Mouse (Mus musculus): Measurements from ENCODE around the gene Rapgef4. TPM values are rescaled to one million over a fixed set of nuclear protein-coding genes. Genes with fewer than 3 reads are reported as not detected.

Rapgef4 gene
- total RNA-seq, 2 experiments from 2014 or later: 207 to 220 TPM

GRCm38 (mm10) chr2:71981343-71981851 is 357 bp downstream of the Rapgef4 start:
- DNase-seq (ENCODE audit: low spot score in 2 of 2): no peak
- intact Hi-C loops (cut with DNase I): no loop called here

DNA sequence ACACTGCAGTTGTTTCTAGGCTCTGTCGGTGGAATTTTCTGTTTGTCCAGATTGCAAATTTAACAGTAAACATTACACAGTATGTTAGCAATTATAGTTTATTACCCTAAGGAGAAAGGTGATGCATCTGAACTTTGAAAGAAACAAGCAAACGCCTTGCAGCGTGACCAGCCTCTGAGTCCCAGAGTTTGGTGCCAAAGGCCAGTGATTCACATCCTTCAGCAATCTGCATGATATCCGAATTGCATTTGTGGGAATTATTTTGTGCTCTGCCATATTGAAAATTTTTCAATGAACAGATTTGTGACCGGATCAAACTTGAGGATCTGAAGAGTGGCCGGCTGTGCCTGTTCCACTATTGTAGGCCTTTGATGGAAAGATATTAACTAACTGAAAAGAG is 856 bp downstream of the Rapgef4 start:
- intact Hi-C loops (cut with DNase I): no loop called here
- no peak for DNase-seq (ENCODE audit: low spot score in 2 of 2)

DNA sequence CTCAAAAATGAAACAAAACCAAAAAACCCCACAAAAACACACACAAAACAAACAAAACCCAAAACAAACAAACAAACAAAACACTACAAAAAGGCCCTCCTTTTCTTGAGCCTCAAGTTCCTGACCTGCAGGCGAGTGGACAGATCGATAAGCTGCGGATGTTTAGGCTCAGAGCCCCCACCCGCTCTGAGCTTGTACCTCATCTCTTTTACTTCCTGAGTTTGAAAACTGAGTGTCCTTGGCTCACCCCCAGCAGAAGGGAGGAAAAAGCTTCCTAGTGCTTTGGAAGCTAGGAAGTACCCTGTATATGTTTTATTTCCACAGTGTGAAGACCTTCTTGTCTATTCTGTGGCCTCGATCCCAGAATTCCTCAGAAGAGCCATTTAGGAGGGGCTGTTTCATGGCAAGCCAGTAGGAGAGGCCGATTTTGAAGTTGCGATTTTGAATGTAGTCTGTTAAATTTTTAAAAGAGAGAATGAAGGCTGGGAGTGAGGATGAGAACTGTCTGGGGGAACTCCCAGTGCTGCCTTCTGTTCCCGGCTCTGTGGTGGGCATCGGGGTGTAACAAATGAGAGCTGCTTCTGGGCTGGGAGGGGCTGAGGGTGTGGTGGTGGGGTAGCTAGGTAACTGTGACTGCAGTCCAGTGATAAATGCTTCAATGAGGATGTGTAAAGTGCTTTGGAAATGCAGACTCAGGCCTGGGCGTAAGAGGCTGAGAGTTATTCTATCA is 2.0 kb downstream of the Rapgef4 start:
- DNase-seq (ENCODE audit: low spot score in 2 of 2): no peak

DNA sequence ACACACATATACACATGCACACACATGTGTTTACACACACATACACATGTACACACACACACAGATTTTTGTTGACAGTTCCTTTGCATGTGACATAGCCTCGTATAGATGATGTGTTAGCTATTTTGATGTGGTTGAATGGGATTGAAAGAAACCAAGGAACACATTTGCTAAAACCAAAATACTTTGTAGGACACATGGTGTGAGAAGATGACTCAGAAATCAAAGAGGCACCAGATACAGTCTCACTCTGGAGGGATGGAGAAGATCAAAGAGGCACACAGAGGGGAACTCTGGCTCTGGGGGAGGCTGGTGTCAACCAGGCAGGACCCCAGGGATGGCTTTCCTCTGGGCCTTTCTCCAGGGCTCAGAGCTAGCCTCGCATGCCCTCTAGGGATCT is 4.7 kb downstream of the Rapgef4 start:
- DNase-seq (ENCODE audit: low spot score in 2 of 2): no peak
- intact Hi-C loops (cut with DNase I): no loop called here

More for the DNA sequence above, 2.0 kb downstream of the Rapgef4 start:
- intact Hi-C loops (cut with DNase I): no loop called here

GRCm38 (mm10) chr2:71986276-71986848 is 5.3 kb downstream of the Rapgef4 start:
- no peak for DNase-seq (ENCODE audit: low spot score in 2 of 2)

DNA sequence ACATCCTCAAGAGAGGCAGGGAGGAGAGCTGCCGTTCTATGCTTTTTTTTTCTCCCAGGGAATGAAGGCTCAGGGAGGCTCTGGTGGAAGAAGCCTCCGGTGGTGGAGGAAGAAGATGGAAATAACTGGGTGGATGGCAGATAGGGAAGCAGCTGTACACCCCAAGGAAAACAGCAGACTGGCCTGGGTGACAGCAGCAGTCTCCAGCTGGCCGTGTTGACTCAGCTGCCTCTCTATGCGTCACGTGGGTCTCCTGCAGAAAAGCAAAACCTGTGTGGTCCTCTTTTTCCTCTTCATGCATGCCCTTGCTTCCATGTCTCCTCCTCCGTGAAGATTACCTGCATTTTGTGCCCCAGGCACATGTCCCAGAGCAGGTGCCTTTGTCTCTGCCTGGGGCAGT is 7.5 kb downstream of the Rapgef4 start:
- intact Hi-C loops (cut with DNase I): no loop called here
- peak in 1 of 2 experiments; percentile 33 for DNase-seq (ENCODE audit: low spot score in 2 of 2)

More at GRCm38 (mm10) chr2:71986276-71986848, 5.3 kb downstream of the Rapgef4 start:
- intact Hi-C loops (cut with DNase I): no loop called here

- no peak for DNase-seq (ENCODE audit: low spot score in 2 of 2)
- intact Hi-C loops (cut with DNase I): no loop called here
Measured at GRCm38 (mm10) chr2:71992129-71992528, 11.1 kb downstream of the Rapgef4 start.

DNA sequence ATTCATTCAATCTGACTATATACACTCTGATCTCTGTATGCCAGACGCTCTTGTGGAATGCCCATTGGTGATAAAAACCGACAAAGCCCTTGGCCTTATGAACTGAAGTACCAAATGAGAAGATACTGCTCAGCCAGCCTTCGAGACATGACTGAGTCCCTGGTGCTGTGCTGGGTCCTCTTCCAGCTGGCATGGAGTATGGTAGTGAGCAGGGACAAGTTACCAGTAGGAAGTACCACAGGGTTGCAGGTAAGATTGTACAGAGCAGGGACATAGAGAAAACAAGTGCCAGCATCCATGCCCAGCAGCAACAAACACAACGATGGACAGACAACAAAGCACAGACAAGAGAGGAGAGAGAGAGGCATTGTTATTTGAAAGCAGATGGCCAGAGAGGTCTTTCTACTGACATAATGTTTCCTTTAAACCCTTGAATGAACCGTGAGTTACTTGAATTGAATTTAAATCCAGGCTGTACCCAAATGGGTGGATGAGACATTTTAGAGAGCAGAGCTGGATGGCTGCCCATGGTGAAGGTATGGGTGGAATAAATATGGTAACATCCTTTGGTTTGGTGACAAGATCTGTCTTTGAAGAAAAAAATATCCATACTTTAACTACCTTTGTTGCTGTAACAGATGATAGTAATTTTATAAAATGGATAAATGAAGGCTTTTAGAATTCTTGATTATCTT is 12.8 kb downstream of the Rapgef4 start:
- DNase-seq (ENCODE audit: low spot score in 2 of 2): no peak
- intact Hi-C loops (cut with DNase I): no loop called here

GRCm38 (mm10) chr2:71998531-71998930 is 17.5 kb downstream of the Rapgef4 start:
- DNase-seq (ENCODE audit: low spot score in 2 of 2): no peak
- intact Hi-C loops (cut with DNase I): no loop called here

DNA sequence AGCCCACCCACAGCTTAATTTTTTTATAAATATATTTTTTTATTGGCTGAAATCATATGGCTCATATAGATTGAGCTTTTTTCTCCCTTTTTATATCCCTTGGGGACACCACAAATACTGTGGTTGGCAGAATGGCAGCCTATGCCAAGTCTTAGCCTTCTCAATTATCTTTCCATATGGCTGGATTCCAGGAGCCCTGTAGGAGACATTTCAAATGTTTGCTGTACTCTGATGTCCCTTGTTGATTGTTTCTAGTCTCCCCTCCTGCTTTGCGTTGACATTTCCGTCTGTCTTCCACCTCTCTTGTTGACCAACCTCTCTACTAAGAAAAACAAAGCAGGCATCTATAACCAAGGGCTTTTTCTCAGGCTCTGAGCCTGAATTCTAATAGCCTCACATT is 19.1 kb downstream of the Rapgef4 start:
- intact Hi-C loops (cut with DNase I): no loop called here
- DNase-seq (ENCODE audit: low spot score in 2 of 2): no peak

GRCm38 (mm10) chr2:72002843-72003370 is 21.9 kb downstream of the Rapgef4 start:
- intact Hi-C loops (cut with DNase I): no loop called here

DNA sequence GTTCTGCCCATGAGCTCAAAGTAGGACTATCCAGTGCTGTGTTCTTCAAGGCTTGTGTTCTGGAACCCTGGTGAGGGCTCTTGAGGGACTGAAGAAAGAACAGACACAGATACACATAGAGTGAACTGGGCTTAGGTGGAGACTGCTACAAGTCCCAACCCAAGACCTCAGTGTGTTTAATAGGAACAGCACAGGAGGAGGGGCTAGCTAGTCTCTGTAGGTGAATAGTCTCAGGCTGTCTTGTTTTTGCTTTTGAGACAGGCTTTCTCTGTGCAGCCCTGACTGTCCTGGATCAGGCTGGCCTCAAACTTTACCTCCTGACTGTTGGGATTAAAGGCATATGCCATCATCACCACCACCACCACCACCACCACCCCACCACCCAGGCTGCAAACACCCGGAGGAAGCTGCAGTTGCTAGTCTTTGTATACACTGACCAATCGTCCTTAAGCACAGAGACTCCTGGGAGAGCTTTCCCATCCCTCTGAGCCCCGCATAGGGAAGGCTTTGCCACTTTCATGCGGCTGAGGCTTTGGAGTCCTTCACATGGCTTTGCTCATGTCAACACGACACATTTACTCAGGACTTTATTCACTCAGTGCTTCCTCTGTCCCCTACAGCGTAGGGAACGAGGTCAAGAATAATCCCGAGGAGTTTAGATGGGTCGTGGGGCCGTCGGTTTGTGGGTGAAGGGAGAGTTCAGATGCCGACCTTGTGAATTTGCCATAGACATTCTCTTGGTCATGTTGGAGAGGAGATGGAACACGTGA is 22.9 kb downstream of the Rapgef4 start:
- intact Hi-C loops (cut with DNase I): no loop called here
- no peak for DNase-seq (ENCODE audit: low spot score in 2 of 2)

More at GRCm38 (mm10) chr2:72002843-72003370, 21.9 kb downstream of the Rapgef4 start:
- DNase-seq (ENCODE audit: low spot score in 2 of 2): no peak

DNA sequence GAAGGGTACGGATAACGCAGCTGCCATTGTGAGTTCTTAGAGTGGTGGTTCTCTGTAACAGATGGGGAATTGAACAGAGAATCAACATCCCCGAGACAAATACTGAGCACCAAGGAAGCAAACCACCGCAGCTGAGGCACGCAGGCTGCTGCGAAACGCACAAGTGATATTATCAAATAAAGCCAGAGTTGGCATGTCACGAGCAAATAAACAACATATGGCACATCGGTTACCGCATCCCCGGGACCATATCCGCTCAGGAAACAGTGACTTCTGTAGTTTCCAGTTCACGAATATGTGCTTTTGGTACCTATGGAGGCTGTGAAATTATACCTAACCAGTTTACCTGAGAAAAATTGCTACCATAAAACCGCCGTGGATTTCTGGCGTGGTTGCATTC is 24.0 kb downstream of the Rapgef4 start:
- DNase-seq (ENCODE audit: low spot score in 2 of 2): no peak
- intact Hi-C loops (cut with DNase I): no loop called here

- intact Hi-C loops (cut with DNase I): no loop called here
- DNase-seq (ENCODE audit: low spot score in 2 of 2): peak; percentile 71 to 83
Measured at GRCm38 (mm10) chr2:72009446-72010218, 28.6 kb downstream of the Rapgef4 start.

GRCm38 (mm10) chr2:72015366-72015765 is 34.3 kb downstream of the Rapgef4 start:
- DNase-seq (ENCODE audit: low spot score in 2 of 2): no peak
- intact Hi-C loops (cut with DNase I): no loop called here

- DNase-seq (ENCODE audit: low spot score in 2 of 2): peak; percentile 31 to 55
Measured at GRCm38 (mm10) chr2:72016013-72016412, 35.0 kb downstream of the Rapgef4 start.

DNA sequence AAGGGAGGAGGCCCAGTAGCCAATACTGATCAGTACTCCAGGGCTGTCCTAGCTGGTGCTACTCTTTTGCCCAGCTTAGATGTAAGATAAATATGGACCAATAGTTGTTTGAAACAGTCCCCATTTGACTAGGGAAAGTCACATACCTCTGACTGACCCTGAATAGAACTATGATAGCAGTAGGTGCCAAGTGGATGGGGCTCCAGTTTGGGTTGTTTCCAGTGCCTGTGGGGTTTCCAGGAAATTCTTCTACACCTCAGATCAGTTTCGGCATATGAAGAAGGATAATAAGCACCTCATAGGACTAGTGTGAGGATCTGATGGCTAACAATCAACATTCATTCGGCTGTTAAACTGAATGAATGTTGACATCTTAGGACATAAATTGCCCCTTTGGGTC is 36.1 kb downstream of the Rapgef4 start:
- no peak for DNase-seq (ENCODE audit: low spot score in 2 of 2)

More at GRCm38 (mm10) chr2:72016013-72016412, 35.0 kb downstream of the Rapgef4 start:
- intact Hi-C loops (cut with DNase I): no loop called here

GRCm38 (mm10) chr2:72018736-72019135 is 37.7 kb downstream of the Rapgef4 start:
- intact Hi-C loops (cut with DNase I): no loop called here

More for the DNA sequence above, 36.1 kb downstream of the Rapgef4 start:
- intact Hi-C loops (cut with DNase I): no loop called here

DNA sequence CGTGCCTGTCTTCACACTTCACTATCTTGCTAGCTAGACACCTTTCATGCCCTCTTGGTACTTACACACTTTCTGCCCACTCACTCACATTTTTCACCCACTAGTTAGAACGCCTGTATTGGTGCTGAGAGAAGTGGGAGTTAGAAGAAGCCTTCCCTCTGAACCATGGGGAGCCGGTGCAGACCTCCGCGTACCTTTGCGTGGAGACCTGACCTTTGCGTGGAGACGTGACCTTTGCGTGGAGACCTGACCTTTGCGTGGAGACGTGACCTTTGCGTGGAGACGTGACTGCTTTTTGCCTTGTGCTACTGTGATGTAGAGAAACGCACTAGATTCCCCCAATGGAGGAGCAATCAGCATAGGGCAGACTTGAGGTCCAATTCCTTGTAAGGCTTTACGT is 39.7 kb downstream of the Rapgef4 start:
- DNase-seq (ENCODE audit: low spot score in 2 of 2): no peak
- intact Hi-C loops (cut with DNase I): no loop called here

More at GRCm38 (mm10) chr2:72018736-72019135, 37.7 kb downstream of the Rapgef4 start:
- no peak for DNase-seq (ENCODE audit: low spot score in 2 of 2)
